Mouse (Mus musculus) intestine, embryonic 15.5 days (tissue): ENCODE results near the gene Immp2l. TPM values are rescaled to one million over a fixed set of nuclear protein-coding genes. Genes with fewer than 3 reads are reported as not detected.
A peak's percentile ranks its signal among the peaks of the same experiment; 100 is the strongest.

Experiments used
- ATAC-seq: fragments of 200-750 bp; cut with Nextera tagmentation; 2 replicates; pipeline ENCODE4 v1.8.0; 2017; ENCODE audit warnings: moderate TSS enrichment, moderate library complexity
- H3K27ac ChIP-seq: fragments of 300-500 bp; sonication (generic); 2 replicates; pipeline ENCODE4 v1.5.1; 2015; ENCODE audit warnings: mild to moderate bottlenecking, inconsistent platforms
- H3K27me3 ChIP-seq: fragments of 300-500 bp; sonication (generic); replicated peaks from 2 replicates; pipeline ENCODE4 v1.6.1; 2015; ENCODE audit warnings: inconsistent platforms
- H3K36me3 ChIP-seq: fragments of 300-500 bp; sonication (generic); 2 replicates; pipeline ENCODE4 v1.6.1; 2015; ENCODE audit warnings: inconsistent platforms
- H3K4me1 ChIP-seq: fragments of 300-500 bp; sonication (generic); replicated peaks from 2 replicates; pipeline ENCODE4 v1.6.1; 2015; ENCODE audit warnings: inconsistent platforms
- H3K4me2 ChIP-seq: fragments of 300-500 bp; sonication (generic); replicated peaks from 2 replicates; pipeline ENCODE4 v1.6.1; 2015; ENCODE audit warnings: mild to moderate bottlenecking, inconsistent platforms
- H3K4me3 ChIP-seq: fragments of 300-500 bp; sonication (generic); replicated peaks from 2 replicates; pipeline ENCODE4 v1.5.1; 2015; ENCODE audit warnings: inconsistent platforms
- H3K9ac ChIP-seq: fragments of 300-500 bp; sonication (generic); 2 replicates; pipeline ENCODE4 v1.6.1; 2015; ENCODE audit warnings: inconsistent platforms
- H3K9me3 ChIP-seq: fragments of 300-500 bp; sonication (generic); 2 replicates; pipeline ENCODE4 v1.6.1; 2016; ENCODE audit warnings: inconsistent platforms
- WGBS: fragments of 180-500 bp; shearing (Covaris S2); methylation state at CpG from one replicate; pipeline ENCODE4 v1.1.7; 2015; 5-methylcytosine and 5-hydroxymethylcytosine counted together
- polyA plus RNA-seq: library from polyadenylated mRNA; unstranded; fragments of >200 nt; fragmentation: Nextera tagmentation; extraction: Ambion mirVana; gene quantifications from 2 replicates; pipeline ENCODE4 v1.2.1, GENCODE M21; 2015

Immp2l gene
- polyA plus RNA-seq, 1 experiment from 2014 or later: 27.7 TPM

- Histone ChIP-seq H3K27ac (no peak overlapping the region), H3K4me3 (no peak overlapping the region)
- WGBS: 86% methylated on average over 4 of the region's 4 CpGs
Measured at GRCm38 (mm10) chr12:41345621-41346020, 321.7 kb downstream of the Immp2l start.

GRCm38 (mm10) chr12:41347494-41347893 lies 323.6 kb downstream of the Immp2l start:
- no peak overlapping the region for H3K9ac ChIP-seq
- no peak overlapping the region for H3K4me2 ChIP-seq
- no peak overlapping the region for H3K4me3 ChIP-seq
- no peaks in the 10 kb centered on the region for H3K36me3 ChIP-seq
- H3K27ac ChIP-seq: no peak overlapping the region
- WGBS: 95% methylated on average over 2 of the region's 2 CpGs
- no peaks in the 10 kb centered on the region for H3K4me1 ChIP-seq
- no peak for ATAC-seq
- H3K27me3 ChIP-seq: no peaks in the 10 kb centered on the region
- H3K9me3 ChIP-seq: no peaks in the 10 kb centered on the region

More at GRCm38 (mm10) chr12:41345621-41346020, 321.7 kb downstream of the Immp2l start:
- Histone ChIP-seq H3K4me2 (no peak overlapping the region), H3K9me3 (no peaks in the 10 kb centered on the region), H3K9ac (no peak overlapping the region), H3K27me3 (no peaks in the 10 kb centered on the region), H3K4me1 (no peaks in the 10 kb centered on the region), H3K36me3 (no peaks in the 10 kb centered on the region)
- no peak for ATAC-seq

- no peaks in the 10 kb centered on the region for H3K9me3 ChIP-seq
- H3K4me1 ChIP-seq: no peaks in the 10 kb centered on the region
- no peak overlapping the region for H3K4me3 ChIP-seq
- no peaks in the 10 kb centered on the region for H3K27me3 ChIP-seq
- no peaks in the 10 kb centered on the region for H3K36me3 ChIP-seq
- no peak overlapping the region for H3K27ac ChIP-seq
- no peak overlapping the region for H3K9ac ChIP-seq
- no peak overlapping the region for H3K4me2 ChIP-seq
- 51% methylated on average over 2 of the region's 2 CpGs for whole genome bisulfite sequencing
- no peak for ATAC-seq
Measured at GRCm38 (mm10) chr12:41349386-41349785, 325.5 kb downstream of the Immp2l start.

- no peak overlapping the region for H3K4me2 ChIP-seq
- H3K4me1 ChIP-seq: no peaks in the 10 kb centered on the region
- H3K9me3 ChIP-seq: no peaks in the 10 kb centered on the region
- no peak overlapping the region for H3K4me3 ChIP-seq
- H3K36me3 ChIP-seq: no peaks in the 10 kb centered on the region
- no peak for ATAC-seq
- H3K27me3 ChIP-seq: no peaks in the 10 kb centered on the region
- WGBS: 60% methylated on average over 2 of the region's 2 CpGs
- H3K27ac ChIP-seq: no peak overlapping the region
- no peak overlapping the region for H3K9ac ChIP-seq
Measured at GRCm38 (mm10) chr12:41349814-41350213, 325.9 kb downstream of the Immp2l start.

DNA sequence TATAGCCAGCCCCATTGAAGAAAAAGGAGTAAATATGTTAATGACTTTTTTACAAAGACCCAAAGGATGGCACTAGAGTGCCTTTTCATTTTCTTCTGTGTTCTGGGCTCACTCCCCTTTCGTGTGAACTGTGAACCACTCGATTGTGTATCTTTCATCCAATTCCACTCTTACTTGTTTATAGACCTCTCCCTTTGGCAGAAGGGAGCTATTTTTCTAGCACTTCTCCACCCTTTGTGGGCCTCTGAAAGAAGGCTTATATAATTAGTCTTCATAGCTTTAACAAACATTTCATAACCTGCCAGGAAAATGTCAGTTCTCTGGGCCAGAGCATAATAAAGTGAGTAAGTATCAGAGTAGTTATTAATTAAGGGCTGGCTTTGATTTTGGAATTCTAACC lies 327.4 kb downstream of the Immp2l start:
- no peaks in the 10 kb centered on the region for H3K36me3 ChIP-seq
- H3K9ac ChIP-seq: no peak overlapping the region
- H3K9me3 ChIP-seq: no peaks in the 10 kb centered on the region
- H3K27ac ChIP-seq: no peak overlapping the region
- H3K4me2 ChIP-seq: no peak overlapping the region
- no peak overlapping the region for H3K4me3 ChIP-seq
- H3K27me3 ChIP-seq: no peaks in the 10 kb centered on the region
- no peaks in the 10 kb centered on the region for H3K4me1 ChIP-seq
- no peak for ATAC-seq
- 37% methylated on average over 2 of the region's 2 CpGs for WGBS

GRCm38 (mm10) chr12:41354857-41355256 lies 331.0 kb downstream of the Immp2l start:
- H3K9me3 ChIP-seq: no peaks in the 10 kb centered on the region
- no peaks in the 10 kb centered on the region for H3K36me3 ChIP-seq
- H3K4me1 ChIP-seq: no peaks in the 10 kb centered on the region
- H3K4me3 ChIP-seq: no peak overlapping the region
- H3K27me3 ChIP-seq: no peaks in the 10 kb centered on the region
- 65% methylated on average over 1 of the region's 1 CpGs for WGBS
- H3K9ac ChIP-seq: no peak overlapping the region
- no peak overlapping the region for H3K4me2 ChIP-seq
- H3K27ac ChIP-seq: no peak overlapping the region
- ATAC-seq: no peak

GRCm38 (mm10) chr12:41356040-41356439 lies 332.1 kb downstream of the Immp2l start:
- no peak for ATAC-seq
- WGBS: 57% methylated on average over 3 of the region's 3 CpGs
- no peak overlapping the region for H3K4me2 ChIP-seq
- no peaks in the 10 kb centered on the region for H3K36me3 ChIP-seq
- H3K9me3 ChIP-seq: no peaks in the 10 kb centered on the region
- no peaks in the 10 kb centered on the region for H3K4me1 ChIP-seq
- no peak overlapping the region for H3K9ac ChIP-seq
- no peaks in the 10 kb centered on the region for H3K27me3 ChIP-seq
- H3K4me3 ChIP-seq: no peak overlapping the region
- no peak overlapping the region for H3K27ac ChIP-seq

DNA sequence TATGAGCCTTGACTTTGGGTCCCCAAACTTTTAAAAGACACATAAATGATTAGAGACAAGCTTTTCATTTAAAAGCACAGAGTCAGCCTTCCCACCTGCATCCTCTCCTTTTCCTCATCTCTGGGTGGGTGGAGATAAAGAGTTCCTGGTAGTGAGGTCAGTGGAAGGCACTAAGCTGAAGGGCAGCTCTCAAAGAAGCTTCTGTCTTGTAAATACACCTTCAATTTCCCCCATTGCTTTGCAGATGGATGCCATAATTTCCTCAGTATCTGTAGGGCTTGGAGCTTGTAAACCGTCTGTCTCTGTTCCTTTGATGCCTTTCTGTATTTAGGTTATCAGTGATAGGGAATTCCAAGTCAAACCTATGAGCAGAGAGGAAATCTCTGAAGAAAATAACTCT lies 362.8 kb downstream of the Immp2l start:
- Histone ChIP-seq H3K4me2 (no peak overlapping the region), H3K9me3 (no peaks in the 10 kb centered on the region), H3K36me3 (no peaks in the 10 kb centered on the region), H3K4me1 (no peaks in the 10 kb centered on the region), H3K27ac (no peak overlapping the region), H3K4me3 (no peak overlapping the region), H3K9ac (no peak overlapping the region), H3K27me3 (no peaks in the 10 kb centered on the region)
- WGBS: 82% methylated on average over 1 of the region's 1 CpGs
- no peak for ATAC-seq

DNA sequence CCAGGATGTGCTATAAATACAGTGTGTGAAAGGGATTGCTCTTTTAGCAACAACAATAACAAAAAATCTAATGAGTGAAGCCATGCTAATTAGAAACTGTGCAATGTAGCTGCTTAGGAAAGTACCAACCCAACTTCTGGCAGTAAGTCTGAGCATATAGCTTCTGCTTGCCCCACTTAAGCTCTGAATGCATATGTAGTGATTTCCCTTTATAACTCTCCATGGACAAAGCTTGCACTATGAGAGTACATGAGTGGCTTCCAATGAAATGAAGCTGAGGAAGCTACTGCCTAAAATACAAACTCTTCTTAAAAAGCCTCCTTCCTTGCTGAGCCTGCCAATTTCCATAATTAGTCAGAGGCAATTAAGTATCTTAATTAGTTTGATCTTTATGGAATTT lies 370.3 kb downstream of the Immp2l start:
- no peak overlapping the region for H3K9ac ChIP-seq
- no peaks in the 10 kb centered on the region for H3K9me3 ChIP-seq
- no peaks in the 10 kb centered on the region for H3K27me3 ChIP-seq
- no peak for ATAC-seq
- no peaks in the 10 kb centered on the region for H3K36me3 ChIP-seq
- no peaks in the 10 kb centered on the region for H3K4me1 ChIP-seq
- H3K4me3 ChIP-seq: no peak overlapping the region
- H3K27ac ChIP-seq: no peak overlapping the region
- H3K4me2 ChIP-seq: no peak overlapping the region

- H3K9ac ChIP-seq: no peak overlapping the region
- H3K27me3 ChIP-seq: no peaks in the 10 kb centered on the region
- no peak overlapping the region for H3K4me2 ChIP-seq
- 94% methylated on average over 1 of the region's 1 CpGs for WGBS
- H3K4me1 ChIP-seq: no peaks in the 10 kb centered on the region
- no peaks in the 10 kb centered on the region for H3K36me3 ChIP-seq
- H3K4me3 ChIP-seq: no peak overlapping the region
- ATAC-seq: no peak
- no peak overlapping the region for H3K27ac ChIP-seq
- H3K9me3 ChIP-seq: no peaks in the 10 kb centered on the region
Measured at GRCm38 (mm10) chr12:41401136-41401535, 377.2 kb downstream of the Immp2l start.

- Histone ChIP-seq H3K4me1 (no peaks in the 10 kb centered on the region), H3K4me3 (no peak overlapping the region), H3K27me3 (no peaks in the 10 kb centered on the region), H3K4me2 (no peak overlapping the region), H3K9ac (no peak overlapping the region), H3K36me3 (no peaks in the 10 kb centered on the region), H3K9me3 (no peaks in the 10 kb centered on the region), H3K27ac (no peak overlapping the region)
- WGBS: 60% methylated on average over 3 of the region's 3 CpGs
- ATAC-seq: no peak
Measured at GRCm38 (mm10) chr12:41401923-41402322, 378.0 kb downstream of the Immp2l start.

GRCm38 (mm10) chr12:41409431-41409830 lies 385.5 kb downstream of the Immp2l start:
- no peak overlapping the region for H3K4me2 ChIP-seq
- 40% methylated on average over 3 of the region's 3 CpGs for WGBS
- ATAC-seq: no peak
- H3K27me3 ChIP-seq: no peaks in the 10 kb centered on the region
- H3K4me1 ChIP-seq: no peaks in the 10 kb centered on the region
- no peak overlapping the region for H3K27ac ChIP-seq
- no peak overlapping the region for H3K9ac ChIP-seq
- H3K4me3 ChIP-seq: no peak overlapping the region
- H3K36me3 ChIP-seq: no peaks in the 10 kb centered on the region
- H3K9me3 ChIP-seq: no peaks in the 10 kb centered on the region

DNA sequence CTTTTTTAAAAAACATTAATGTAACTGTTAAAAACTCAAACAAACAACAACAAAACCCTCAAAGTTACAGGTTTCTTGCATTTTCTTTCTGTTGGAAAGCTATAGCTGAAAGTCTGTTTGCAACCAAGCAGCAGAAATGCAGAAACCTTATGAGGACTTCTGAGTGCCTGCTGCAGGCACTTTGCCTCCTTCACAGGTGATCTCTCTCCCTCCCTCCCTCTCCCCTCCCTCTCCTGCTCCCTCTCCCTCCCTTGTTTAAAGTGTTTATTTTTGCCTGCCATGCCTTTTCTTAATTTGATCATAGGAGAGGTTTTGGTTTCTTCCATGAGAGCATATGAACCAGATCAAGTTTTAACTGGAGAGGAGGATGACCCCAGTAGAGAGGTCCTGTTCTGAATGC lies 392.7 kb downstream of the Immp2l start:
- Histone ChIP-seq H3K4me3 (no peak overlapping the region), H3K9ac (no peak overlapping the region), H3K27me3 (no peaks in the 10 kb centered on the region), H3K4me1 (0 out of 2 replicates have a peak, but pooled peaks cover 4% of the 10 kb centered on the region), H3K27ac (no peak overlapping the region), H3K4me2 (no peak overlapping the region), H3K36me3 (no peaks in the 10 kb centered on the region), H3K9me3 (no peaks in the 10 kb centered on the region)
- no peak for ATAC-seq

DNA sequence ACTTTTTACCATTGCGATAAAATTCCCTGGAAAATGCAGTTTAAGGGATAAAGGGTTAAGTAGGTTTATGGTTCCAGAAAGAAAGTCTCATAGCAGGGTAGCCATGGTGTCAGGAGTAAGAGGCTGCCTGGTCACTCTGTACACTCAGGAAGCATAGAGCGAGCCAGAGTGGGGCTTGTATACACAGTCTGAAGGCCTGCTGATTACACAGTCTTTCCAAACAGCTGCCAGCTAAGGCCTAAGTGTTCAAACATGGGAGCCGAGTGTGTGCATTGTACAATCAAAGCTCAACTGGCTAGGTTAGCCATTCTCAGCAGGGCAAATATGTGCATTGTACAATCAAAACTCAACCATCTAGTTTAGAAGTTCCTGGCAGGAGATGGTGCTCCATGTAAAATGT lies 393.2 kb downstream of the Immp2l start:
- H3K4me2 ChIP-seq: no peak overlapping the region
- H3K36me3 ChIP-seq: no peaks in the 10 kb centered on the region
- no peak overlapping the region for H3K4me3 ChIP-seq
- ATAC-seq: peak; percentile 77; the same call in 1 of the 2 replicates
- no peak overlapping the region for H3K9ac ChIP-seq
- no peaks in the 10 kb centered on the region for H3K9me3 ChIP-seq
- WGBS: 25% methylated on average over 3 of the region's 3 CpGs
- 0 out of 2 replicates have a peak, but pooled peaks cover 4% of the 10 kb centered on the region for H3K4me1 ChIP-seq
- H3K27ac ChIP-seq: no peak overlapping the region
- H3K27me3 ChIP-seq: no peaks in the 10 kb centered on the region
